ENCODE assay signal across 9 mouse cellular contexts in genomic region chr5:138757135-138757534, GRCm38 (mm10). TPM values are rescaled to one million over a fixed set of nuclear protein-coding genes. Genes with fewer than 3 reads are reported as not detected.
DNase-seq lines count a peak whose midpoint lies in the region; ATAC-seq lines count a peak whose summit lies in the region.
"Had no signal": no experiment of that assay in that cellular context is flagged by ENCODE, and none has a peak within 500 bp of the region (broad histone marks: within the 10 kb centered on the region; RNA-seq: fewer than 3 reads in every experiment).

No protein-coding gene starts in this region.

- H3K36me3 ChIP-seq in hindbrain, embryonic 13.5 days = peaks cover 44% of the 10 kb centered on the region
- no peaks in the 10 kb centered on the region for H3K36me3 ChIP-seq in midbrain, embryonic 10.5 days

- ATAC-seq in hindbrain, embryonic 13.5 days (ENCODE audit: low FRiP score) = no peak

- DNase-seq in retina, embryonic 14.5 days (ENCODE audit: low spot score) = peak; percentile 7
- DNase-seq in retina, postnatal 1 day = no peak
- no peak for DNase-seq in midbrain, embryonic 10.5 days (ENCODE audit: low spot score)
- peak; percentile 28 for DNase-seq in yolk sac, embryonic 10.5 days (ENCODE audit: low spot score)
- no peak for DNase-seq in ovary, postnatal 10 days (ENCODE audit: low spot score)
- no peak for DNase-seq in heart, postnatal 4 days
- DNase-seq in lung, postnatal 14 days = no peak
- DNase-seq: thymus, adult 18-20 months had no signal

- H3K4me1 ChIP-seq in hindbrain, embryonic 13.5 days (replicated peaks) = peaks cover 76% of the 10 kb centered on the region
- H3K4me1 ChIP-seq in midbrain, embryonic 10.5 days = peaks cover 62% of the 10 kb centered on the region

- WGBS in hindbrain, embryonic 13.5 days = 49% methylated on average over 6 of the region's 6 CpGs
- whole genome bisulfite sequencing in midbrain, embryonic 10.5 days = 68% methylated on average over 6 of the region's 6 CpGs

- no peaks in the 10 kb centered on the region for H3K9me3 ChIP-seq in hindbrain, embryonic 13.5 days
- no peaks in the 10 kb centered on the region for H3K9me3 ChIP-seq in midbrain, embryonic 10.5 days (replicated peaks)

- peak overlapping the region; percentile 87 for H3K4me3 ChIP-seq in hindbrain, embryonic 13.5 days
- H3K4me3 ChIP-seq in midbrain, embryonic 10.5 days = peak overlapping the region; percentile 77

- H3K27me3 ChIP-seq in hindbrain, embryonic 13.5 days = peaks cover 5% of the 10 kb centered on the region; the same call in 1 of the 2 replicates
- H3K27me3 ChIP-seq in midbrain, embryonic 10.5 days (ENCODE audit: low read depth, poor library complexity, severe bottlenecking) = peaks cover 65% of the 10 kb centered on the region

- peak overlapping the region; percentile 70 for H3K4me2 ChIP-seq in hindbrain, embryonic 13.5 days

- H3K9ac ChIP-seq in hindbrain, embryonic 13.5 days = peak overlapping the region; percentile 97

- peak overlapping the region; percentile 99 for H3K27ac ChIP-seq in hindbrain, embryonic 13.5 days
- peak overlapping the region; percentile 89; the same call in 1 of the 2 replicates for H3K27ac ChIP-seq in midbrain, embryonic 10.5 days (replicated peaks)

RNA-seq across cellular contexts. Expression of gene Fam20c, which starts 2.8 kb away (rescaled TPM):
- polyA plus RNA-seq in hindbrain, embryonic 13.5 days (2015; fragmentation: Nextera tagmentation; extraction: Ambion mirVana) = 48.0 and 51.5 TPM in 2 replicates
- 7.0 and 9.5 TPM in 2 replicates for polyA plus RNA-seq in midbrain, embryonic 10.5 days (2016; fragmentation: Nextera tagmentation; extraction: Ambion mirVana)
- total RNA-seq in heart, postnatal 4 days (2021) = 10 to 100 TPM; 16.3 to 17.0 TPM

Comparison
In these comparisons a context has a peak if more than half of its experiments do, and no peak if none do; other contexts are left out.
1. DNase-seq: peak in retina, embryonic 14.5 days (single experiment) and yolk sac, embryonic 10.5 days (single experiment); none in retina, postnatal 1 day (single experiment), midbrain, embryonic 10.5 days (single experiment), ovary, postnatal 10 days (single experiment), heart, postnatal 4 days (single experiment) and lung, postnatal 14 days (single experiment).